Mouse (Mus musculus): Measurements from ENCODE around the gene Map3k5.

The Map3k5 gene

DNA sequence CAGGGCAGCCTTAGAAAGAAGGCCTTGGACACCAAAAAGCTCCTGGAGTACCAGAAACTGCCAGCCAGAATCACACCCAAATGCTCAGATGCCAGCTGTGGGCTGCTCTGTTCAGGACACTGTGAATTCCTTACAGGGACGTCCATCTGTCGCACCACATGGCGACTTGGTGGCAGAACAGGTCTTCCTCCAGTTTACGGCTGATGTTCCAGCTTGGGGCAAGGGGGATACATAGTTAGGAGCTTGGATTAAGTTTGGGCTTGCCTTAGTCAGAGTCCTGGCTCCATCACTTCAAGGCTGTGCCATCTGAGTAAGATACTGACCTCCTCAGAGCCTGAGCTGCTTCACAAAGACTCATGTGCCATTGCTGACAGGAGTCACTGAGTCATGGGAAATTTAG, 187.7 kb downstream of the Map3k5 start:
- no peak for DNase-seq

DNA sequence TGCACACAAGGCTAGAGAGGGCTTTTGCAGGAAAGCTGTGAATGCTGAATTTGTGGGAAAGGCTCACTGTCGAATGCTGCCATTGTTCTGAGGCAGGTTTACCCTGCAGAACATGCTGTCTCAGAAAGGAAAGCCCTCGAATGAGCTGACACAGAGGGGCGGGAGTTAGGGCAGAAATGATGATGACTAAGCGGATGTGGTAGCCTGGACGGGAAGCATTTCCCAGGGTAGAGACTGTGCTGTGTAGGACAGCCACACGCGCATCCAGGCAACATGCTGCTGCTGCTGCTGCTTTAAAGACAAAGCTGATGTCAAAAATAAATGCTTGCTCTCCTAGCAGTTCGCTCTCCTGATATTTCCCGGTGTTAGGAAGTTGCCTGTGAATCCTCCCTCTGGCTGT, 189.1 kb downstream of the Map3k5 start:
- no peak for DNase-seq

DNA sequence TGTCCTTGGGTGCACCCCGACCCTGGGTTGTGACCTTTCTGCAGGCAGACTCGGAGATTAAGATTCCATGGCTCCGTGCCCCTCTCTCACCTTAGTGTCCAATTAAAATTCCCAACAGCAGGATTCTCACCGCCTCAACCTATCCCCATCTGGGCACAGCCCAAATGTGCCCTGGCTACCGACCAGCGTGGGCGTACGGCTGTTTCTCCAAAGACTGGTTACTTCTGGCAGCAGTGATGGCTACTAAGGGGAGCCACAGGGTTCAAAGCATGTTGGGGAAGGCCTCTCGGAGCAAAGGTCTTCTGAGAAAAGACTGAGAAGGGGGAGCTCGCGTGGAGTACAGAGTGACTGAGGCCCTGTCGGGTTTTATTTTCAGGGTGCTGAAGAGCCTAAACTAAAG, 190.3 kb downstream of the Map3k5 start:
- DNase-seq = peak; percentile 36

DNA sequence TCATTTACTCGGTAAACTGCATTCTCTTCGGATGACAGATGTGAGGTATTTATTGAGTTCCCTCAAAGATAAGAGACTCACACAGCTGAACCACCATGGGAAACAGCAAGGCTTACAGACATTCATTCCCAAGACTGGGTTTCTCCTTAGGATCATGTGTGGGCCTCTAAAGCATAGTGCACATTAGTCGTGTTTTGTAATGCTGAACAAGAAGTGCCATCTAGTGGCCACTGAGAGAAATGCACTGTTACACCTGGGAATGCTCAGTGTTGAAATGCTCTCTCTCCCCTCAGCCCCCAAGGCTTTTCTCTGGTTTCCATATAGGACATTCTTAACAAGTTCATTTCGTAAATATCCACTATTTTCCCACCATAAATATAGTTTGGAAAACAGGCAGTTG, 191.0 kb downstream of the Map3k5 start:
- DNase-seq = peak; percentile 44

DNA sequence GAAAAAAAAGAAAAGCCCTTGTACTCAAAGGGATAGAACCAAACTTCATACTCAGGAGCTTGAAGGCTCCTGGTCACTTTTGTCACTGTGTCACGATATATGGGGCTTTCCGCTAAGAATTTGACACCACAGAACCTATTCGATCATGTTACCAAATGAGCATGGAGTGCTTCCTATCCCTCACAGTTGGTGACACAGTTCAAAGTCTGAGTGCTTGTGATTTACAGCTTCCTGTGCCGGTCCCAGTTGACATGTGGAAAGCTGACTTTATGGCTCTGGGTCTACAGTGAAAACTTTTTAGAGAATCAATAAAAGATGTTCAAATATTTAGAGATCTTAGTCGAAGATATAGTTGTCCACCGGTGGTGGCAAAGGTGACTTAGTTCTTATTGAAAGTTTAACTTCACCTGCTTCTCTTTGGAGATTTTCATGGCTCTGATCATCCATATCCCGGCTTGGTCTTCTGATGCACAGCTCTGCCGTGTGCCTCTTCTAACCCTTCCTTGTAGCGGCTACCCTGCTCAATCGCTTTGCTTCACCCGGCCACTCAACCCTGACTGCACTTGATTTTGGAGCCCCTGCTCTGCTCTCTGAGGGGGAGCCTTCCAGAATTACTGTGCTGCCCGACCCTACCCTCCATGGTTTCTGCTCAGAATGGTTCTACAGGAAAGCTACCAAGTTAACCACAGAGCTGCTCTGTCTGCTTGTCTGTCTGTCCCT, 198.8 kb downstream of the Map3k5 start:
- no peak for DNase-seq

DNA sequence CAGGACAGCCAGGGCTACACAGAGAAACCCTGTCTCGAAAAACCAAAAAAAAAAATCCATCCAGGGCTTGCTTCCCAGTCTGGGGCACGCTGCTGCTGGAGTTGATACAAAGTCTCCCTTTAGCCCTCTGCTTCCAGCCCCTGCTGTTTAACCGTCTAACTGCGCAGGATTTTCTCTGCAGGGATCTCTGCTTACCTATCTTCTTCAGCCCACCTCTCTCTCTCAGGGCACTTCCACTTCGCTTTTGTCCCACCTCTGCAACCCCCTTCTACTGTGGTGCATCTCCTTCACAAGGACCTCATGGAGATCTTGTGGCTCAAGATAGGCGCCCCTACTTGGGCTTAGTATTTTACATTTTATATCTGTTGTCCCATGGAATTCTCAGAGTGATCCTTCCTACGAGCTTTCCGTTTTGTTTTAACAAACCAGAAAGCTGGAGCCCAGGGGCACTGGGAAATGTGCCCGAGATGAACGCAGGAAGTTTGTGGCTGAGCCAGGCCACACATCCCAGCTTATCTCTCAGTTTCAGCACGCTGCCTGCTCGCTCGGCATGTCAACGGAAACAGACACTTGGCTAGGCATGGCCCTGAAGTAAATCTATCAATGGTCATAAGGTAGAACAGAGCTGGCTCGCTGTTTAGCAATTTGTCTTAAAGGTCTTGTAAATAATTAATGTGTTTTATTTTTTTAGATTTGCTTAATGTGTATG, 201.2 kb downstream of the Map3k5 start:
- DNase-seq = peak; percentile 25

DNA sequence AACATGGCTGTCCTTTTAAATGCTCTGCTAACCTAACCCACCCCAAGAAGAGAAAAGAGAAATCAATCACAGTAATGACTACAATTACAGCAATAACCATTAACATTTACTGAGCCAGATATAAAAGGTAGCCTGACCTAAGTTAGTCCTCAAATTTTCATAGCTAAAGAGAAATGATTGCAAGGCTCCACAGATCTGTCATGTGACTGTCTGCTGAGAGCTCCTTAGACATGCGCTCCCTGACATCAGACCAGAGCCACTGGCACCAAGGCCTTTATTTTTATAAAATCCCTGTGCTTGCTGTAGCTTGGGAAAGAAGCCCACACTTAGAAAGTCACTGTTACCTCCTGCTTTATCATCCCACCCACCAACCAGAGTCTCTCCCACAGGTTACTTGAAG, 202.2 kb downstream of the Map3k5 start:
- no peak for DNase-seq

DNA sequence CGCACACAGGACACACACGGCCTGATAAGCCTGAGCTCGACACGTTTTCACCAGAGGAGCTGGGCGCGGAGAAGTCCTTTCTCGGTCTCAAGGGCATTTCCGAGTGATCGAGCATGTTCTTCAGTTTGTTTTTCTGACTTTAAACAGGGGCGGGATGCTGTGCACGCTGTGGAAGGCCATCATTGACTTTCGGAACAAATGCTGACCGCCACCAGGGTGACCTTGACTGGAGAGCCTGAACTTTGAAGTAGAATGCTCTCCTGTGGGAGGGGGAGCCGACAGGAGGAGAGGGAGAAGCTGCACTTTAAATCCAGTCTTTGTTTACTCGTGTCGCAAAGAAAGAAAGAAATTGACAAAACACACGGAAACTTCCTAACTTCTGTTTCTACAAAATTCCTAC, 207.1 kb downstream of the Map3k5 start:
- no peak for DNase-seq

DNA sequence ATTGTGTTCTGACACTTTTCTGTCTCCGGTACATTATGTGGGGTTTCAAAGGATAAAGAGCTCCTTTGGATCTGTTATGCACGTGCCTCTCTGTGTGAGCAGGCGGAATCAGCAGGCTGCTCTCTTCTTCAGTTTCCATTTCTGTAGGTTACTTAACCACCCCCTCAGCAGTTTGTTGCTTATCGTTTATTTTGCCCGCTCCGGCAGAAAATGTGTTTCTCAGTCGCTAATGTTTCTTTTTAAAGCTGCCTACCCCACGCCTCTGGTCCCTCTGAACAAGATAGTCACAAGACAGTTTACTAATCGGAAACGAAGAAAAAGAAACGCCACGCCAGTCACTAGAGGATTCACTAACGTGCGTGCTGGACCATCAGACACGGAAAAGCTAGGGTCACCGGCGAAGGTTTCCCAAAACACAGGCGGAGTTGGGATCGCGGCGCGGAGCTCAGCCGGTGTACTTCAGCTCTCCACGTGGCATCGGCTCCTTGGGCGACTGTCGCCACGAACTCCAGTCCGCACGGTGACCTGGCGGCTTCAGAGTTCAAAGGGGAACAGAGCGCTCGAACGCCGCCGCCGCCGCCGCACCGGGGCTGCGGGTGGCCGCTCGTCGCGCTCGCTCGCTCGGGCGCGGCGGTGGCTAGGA, 214.0 kb downstream of the Map3k5 start, which contains the start of gene Map7:
Gene Map7 (plus strand): TSS at position 342 of the 643 bp plus-strand sequence.
- no peak for DNase-seq

DNA sequence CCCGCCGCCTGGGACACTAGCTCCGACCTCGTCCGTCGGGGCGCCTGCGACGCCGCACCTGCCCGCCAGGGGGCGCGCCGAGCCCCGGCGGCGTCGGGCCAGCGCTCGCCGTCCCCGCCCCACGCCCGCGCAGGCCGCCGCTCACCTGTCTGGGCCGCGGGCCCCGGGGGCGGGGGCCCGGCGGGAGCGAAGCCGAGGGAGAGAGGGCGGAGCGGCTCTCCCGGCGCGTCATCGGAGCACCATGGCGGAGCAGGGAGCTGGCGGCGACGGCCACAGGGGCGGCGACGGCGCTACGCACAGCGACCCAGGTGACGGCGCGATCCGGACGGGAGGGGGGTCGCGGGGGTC, 214.5 kb downstream of the Map3k5 start:
- peak; percentile 85 for DNase-seq

DNA sequence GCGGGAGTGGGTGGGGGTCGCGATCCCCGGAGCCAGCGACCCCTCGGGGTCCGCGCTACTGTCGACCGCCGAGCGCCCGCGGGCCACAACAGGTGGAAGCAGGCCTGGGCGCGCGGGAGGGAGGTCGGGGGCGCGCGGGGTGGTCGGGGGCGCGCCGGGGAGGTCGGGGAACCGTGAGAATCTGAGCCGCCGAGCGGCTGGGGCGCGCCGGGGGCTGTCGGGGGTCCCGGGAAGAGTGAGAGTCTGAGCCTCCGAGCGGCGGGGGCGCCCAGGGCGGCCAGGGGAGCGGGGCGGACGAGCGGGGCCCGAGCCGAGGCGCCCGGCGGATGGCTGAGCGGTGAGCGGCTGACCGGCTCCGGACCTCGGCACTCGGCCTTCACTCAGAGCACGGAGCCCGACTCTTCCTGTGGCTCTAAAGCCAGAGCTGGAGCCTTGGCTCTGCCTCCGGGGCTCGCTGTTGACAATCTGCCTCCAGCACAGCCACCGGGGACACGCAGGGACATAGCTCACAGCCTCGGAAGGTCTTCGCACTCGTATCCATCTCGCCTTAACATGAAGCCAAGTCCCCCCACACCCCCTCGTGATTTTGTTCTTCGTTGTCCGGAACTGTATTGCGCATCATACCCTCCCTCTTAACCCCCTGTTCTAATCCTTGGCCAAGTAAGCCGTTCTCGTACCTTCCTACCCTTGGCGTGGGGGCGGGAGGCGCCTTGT, 215.0 kb downstream of the Map3k5 start:
- DNase-seq = peak; percentile 44

DNA sequence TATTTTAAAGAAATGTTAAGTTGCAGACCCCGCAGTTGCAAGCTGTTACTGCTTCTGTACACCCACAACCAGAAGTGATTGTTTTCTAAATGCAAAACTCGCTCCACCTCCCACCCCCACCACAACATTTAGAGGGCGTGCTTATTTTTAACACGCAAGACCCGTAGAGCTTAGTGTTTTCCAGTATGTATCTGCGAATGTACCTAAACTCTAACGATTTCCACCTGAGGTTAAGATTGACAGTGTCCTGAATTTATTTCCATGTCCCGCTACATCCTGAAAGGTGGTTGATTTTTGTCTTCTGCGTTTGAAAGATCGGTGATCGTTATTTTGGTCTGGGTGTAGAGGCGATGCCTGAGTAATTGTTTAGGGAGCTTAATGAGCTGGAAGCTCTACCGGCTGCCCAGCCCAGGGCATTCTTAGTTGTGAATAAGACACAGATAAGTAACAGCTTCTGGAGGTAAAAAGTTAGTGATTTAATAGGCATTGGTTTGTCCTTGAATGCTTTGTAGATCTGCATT, 215.6 kb downstream of the Map3k5 start:
- no peak for DNase-seq

DNA sequence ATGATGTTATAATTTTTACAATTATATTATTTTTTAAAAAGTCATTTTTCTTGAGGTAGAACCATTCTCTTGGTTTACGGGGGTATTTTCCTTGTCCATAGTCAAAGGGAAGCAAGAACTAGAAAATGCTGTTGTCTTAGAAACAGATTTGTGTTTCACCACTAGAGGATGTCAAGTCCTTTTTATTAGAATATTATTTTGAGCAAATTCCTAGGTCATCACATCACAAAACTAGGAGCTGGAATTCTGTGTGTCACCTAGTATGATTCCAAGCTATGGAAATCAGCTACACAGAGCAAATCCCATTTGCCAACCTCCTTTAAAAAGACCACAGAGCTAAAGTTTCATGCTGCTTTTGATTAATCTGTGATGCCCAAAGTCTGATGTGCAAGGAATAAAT, 217.9 kb downstream of the Map3k5 start:
- DNase-seq = no peak

DNA sequence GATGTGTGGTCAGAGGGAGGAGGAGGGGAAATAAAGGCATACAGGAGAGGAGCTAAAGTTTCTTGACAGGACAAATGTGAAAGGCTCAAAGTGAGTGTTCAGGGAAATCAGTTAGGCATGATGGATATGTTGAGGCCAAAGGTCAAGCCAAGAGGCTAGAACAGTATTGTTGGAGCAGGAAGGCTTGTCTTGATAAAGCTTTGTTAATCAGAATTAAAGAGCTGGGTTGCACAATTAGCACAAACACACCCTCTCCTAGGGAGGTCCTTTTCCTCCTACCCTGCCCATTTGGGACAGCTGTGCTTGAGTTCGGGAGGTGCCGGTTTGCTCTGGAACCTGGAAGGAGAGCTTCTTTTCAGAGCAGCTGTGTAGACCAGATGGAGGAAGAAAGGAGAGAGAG, 219.2 kb downstream of the Map3k5 start:
- DNase-seq = no peak

DNA sequence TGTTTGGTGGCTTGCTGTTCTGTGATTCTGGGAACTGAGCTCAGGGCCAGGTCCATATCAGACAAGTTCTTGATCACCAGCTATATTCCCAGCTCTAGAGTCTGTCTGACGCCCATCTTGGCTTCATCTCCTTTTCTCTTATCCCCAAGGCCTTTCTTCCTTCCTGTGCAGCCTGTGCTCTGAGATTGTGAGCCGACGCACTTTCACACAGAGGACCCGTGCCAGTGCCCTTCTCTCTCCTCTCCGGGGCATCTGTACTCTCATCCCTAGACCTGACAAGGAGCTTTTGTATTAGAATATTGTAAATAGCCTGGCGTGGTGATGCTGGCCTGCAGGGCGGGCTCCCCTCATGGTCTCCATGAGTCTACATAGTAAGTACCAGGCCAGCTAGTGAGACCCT, 221.1 kb downstream of the Map3k5 start:
- no peak for DNase-seq

DNA sequence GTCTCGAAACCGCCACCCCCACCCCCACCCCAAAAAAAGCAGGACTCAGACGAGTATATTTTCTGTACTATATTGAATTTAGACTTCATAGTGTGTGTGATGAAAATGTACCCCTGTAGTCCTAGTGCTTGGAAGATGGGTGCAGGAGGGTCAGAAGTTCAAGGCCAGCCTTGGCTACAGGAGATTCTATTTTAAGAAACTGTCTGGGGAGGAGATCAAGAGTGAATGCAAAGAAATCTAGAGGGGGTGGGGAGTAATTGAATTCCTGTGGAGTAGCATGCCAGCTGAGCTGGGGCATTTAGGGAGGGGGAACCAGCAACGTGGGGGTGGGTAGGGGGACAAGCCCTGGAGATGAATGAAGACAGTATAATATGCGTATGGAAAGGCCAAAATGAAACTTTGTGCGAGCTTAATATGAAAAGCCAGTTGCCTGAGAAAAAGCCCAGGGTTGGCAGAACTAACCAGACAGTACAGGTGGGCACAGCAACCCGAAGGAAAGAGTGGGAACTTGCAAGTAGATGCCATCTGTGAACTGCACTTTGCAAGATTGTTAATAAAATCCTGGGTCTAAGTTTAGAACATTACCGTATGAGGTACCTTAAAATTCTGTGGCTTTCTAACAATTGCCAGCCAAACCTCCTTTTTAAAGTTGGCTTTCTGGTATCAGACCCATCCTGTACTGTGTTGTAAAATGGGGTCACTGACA, 222.9 kb downstream of the Map3k5 start:
- no peak for DNase-seq

DNA sequence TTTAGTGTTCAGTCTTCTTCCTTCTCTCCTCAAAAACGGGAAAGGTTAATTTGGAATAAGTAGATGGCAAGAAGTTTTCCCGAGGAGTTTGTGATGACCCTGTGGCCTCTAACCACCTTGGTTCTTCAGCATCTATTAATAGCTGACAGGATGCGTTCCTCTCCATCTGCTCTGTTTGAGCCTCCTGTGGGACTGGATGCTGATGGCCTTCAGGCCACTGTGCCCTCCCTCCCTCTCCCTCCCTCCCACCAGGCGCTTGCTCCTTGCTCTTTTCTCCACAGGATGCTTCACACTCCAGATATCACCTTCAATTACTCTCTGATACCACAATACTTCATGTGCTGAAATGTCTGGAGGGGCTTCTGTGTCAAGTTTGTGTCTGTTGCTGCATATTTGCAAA, 224.5 kb downstream of the Map3k5 start:
- DNase-seq = no peak

DNA sequence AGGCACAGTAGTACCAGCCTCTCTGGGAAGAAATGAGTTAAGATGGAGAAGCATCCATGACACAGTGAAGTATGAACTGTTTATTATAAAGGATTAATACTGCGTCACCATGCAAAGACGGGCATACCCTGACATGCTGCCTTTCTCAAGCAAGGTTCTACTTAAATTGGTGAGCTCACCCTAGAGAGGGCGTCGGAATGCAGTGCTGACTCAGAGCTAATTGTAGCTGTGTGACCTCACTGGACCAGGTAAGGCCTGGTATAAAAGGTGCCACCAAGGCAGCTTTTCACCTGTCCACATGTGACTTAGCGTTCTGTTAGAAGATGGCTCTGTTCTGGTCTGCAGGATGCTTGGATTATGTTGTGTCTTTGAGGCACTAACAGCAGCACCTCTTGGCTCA, 225.0 kb downstream of the Map3k5 start:
- DNase-seq = no peak

DNA sequence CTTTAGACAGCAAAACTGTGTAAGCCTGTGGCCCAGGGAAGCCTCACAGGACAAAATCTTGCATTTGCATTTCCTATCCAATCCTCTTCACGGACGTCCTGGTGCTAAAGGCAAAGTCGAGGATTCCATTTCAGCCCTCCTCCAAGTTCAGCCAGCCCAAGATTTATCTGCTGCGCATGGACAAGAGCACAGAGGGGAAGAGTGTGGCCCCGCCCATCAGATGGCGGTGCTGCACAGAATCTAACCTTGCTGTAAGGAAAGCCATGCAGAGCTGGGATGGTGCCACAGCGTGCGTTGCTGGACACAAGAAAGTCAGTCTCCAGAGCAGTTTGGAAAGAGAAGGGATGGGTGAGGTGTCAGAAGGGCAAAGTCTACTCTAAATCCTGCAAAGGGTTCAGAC, 226.6 kb downstream of the Map3k5 start:
- peak; percentile 61 for DNase-seq

DNA sequence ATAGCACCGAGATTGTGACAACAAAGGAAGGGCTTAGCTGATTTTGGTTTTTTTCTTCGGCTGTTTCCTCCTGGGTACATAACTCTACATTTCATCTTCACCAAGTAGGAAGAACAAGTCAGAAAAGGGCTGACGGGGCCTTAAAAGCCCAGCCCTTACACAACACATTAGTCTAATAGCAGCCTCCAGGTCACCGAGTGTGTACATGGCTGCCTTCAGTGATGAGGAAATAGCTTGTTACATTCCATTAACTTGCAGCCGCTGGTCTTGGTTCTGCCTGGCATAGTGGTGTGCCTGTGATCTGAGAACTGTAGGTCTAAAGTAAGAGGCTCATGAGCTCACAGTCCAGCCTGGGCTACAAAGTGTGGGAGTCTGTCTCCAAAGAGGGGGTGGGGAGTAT, 230.5 kb downstream of the Map3k5 start:
- DNase-seq = no peak

DNA sequence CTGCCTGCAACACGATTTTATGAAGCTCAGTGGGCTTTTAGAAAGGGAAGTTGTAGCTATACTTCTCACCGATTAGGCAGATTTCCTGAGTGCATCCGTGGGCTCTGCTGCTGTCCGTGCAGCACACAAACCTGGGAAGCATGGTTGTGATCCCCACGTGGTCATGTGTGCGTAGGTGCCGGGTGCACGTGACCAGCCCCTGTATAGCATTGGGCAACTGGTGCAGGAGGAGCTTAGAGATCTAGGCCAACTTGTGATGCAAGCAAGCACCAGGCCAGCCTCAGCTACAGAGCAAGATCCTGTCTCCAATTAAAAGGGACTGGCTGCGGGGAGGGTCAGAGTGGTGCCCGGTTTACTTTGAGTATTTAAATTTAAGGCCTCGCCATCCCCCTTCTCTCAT, 232.5 kb downstream of the Map3k5 start:
- no peak for DNase-seq

DNA sequence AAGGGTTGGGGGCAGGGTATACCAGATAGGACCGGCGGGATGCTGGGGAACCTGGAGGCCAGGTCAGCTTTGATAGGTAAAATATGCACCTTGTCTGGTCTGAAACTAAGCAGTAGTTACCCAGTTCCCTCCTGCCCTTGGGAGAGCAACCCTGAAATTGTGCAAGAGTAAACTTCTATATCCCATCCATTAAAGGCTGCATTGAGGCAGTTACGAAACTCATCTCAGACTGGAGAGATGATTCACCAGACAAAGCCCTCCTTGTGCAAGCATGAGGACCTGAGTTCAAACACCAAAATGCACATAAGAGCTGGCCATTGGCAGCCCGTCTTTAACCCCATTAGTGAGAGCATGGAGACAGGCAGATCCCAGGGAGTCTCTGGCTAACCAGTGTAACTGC, 233.2 kb downstream of the Map3k5 start:
- no peak for DNase-seq

DNA sequence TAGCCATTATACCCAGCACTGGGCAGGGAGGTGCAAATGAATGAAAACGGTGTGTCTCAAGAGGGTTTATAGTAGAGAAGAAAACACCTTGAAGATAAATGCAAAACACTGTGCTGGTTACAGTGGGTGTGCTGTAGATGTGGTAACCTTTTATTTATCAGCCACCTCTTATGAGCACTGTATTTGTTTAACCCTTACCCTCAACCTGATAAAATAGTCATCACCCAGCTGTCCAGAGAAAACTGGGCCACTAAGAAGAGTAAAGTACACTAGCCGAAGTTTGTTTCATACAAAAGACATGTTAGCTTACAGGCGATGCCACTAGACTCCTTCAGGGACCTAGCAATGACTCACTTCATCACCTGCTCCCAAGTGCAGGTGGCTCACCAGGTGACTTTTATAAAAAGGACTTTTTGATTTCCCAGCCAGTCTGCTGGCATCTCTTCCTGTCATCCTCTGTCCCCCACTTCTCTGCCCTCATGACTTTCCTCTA, 235.0 kb downstream of the Map3k5 start:
- DNase-seq = no peak
